Mouse (Mus musculus) liver, embryonic 15.5 days (tissue): Measurements from ENCODE around the gene Adamts17. TPM values are rescaled to one million over a fixed set of nuclear protein-coding genes. Genes with fewer than 3 reads are reported as not detected.

Experiments
- ATAC-seq: fragments of 200-750 bp; cut with Nextera tagmentation; 2 replicates; pipeline ENCODE4 v1.8.0; 2017; ENCODE audit warnings: moderate number of reproducible peaks, mild to moderate bottlenecking, moderate library complexity; ENCODE audit not compliant: insufficient read depth
- H3K27ac ChIP-seq: fragments of 300-500 bp; sonication (generic); replicated peaks from 2 replicates; pipeline ENCODE4 v1.5.1; 2015; ENCODE audit warnings: mild to moderate bottlenecking, inconsistent platforms
- H3K27me3 ChIP-seq: fragments of 300-500 bp; sonication (generic); 2 replicates; pipeline ENCODE4 v1.6.1; 2015; ENCODE audit warnings: mild to moderate bottlenecking, inconsistent platforms
- H3K36me3 ChIP-seq: fragments of 300-500 bp; sonication (generic); replicated peaks from 2 replicates; pipeline ENCODE4 v1.6.1; 2015; ENCODE audit warnings: moderate library complexity, mild to moderate bottlenecking, inconsistent platforms
- H3K4me1 ChIP-seq: fragments of 300-500 bp; sonication (generic); replicated peaks from 2 replicates; pipeline ENCODE4 v1.6.1; 2015; ENCODE audit warnings: inconsistent platforms
- H3K4me2 ChIP-seq: fragments of 300-500 bp; sonication (generic); 2 replicates; pipeline ENCODE4 v1.6.1; 2015; ENCODE audit warnings: moderate library complexity, mild to moderate bottlenecking, inconsistent platforms
- H3K4me3 ChIP-seq: fragments of 300-500 bp; sonication (generic); replicated peaks from 2 replicates; pipeline ENCODE4 v1.5.1; 2015; ENCODE audit warnings: mild to moderate bottlenecking, inconsistent platforms
- H3K9ac ChIP-seq: fragments of 300-500 bp; sonication (generic); 2 replicates; pipeline ENCODE4 v1.6.1; 2015; ENCODE audit warnings: moderate library complexity, mild to moderate bottlenecking, inconsistent platforms
- H3K9me3 ChIP-seq: fragments of 300-500 bp; sonication (generic); replicated peaks from 2 replicates; pipeline ENCODE4 v1.6.1; 2016; ENCODE audit warnings: inconsistent platforms
- WGBS: fragments of 180-500 bp; shearing (Covaris S2); methylation state at CpG from one replicate; pipeline ENCODE4 v1.1.7; 2015; ENCODE audit warnings: mixed read lengths; ENCODE audit not compliant: insufficient replicate concordance; 5-methylcytosine and 5-hydroxymethylcytosine counted together
- polyA plus RNA-seq: library from polyadenylated mRNA; unstranded; fragments of >200 nt; fragmentation: Nextera tagmentation; extraction: Ambion mirVana; gene quantifications from 2 replicates; pipeline ENCODE4 v1.2.1, GENCODE M21; 2015

The Adamts17 gene
- polyA plus RNA-seq, 1 experiment from 2014 or later = 0.12 TPM

- no peak overlapping the region for H3K4me3 ChIP-seq
- no peak overlapping the region for H3K9ac ChIP-seq
- no peaks in the 10 kb centered on the region for H3K9me3 ChIP-seq
- H3K36me3 ChIP-seq = no peaks in the 10 kb centered on the region
- no peaks in the 10 kb centered on the region for H3K4me1 ChIP-seq
- no peak for ATAC-seq
- no peaks in the 10 kb centered on the region for H3K27me3 ChIP-seq
- H3K4me2 ChIP-seq = no peak overlapping the region
- H3K27ac ChIP-seq = no peak overlapping the region
- 63% methylated on average over 2 of the region's 2 CpGs for WGBS
Observed at GRCm38 (mm10) chr7:66873235-66873634, 33.7 kb downstream of the Adamts17 start.

GRCm38 (mm10) chr7:66891431-66891830 is 51.9 kb downstream of the Adamts17 start:
- no peaks in the 10 kb centered on the region for H3K27me3 ChIP-seq
- no peak for ATAC-seq
- H3K9ac ChIP-seq = no peak overlapping the region
- H3K36me3 ChIP-seq = no peaks in the 10 kb centered on the region
- 61% methylated on average over 2 of the region's 2 CpGs for WGBS
- H3K4me1 ChIP-seq = no peaks in the 10 kb centered on the region
- H3K27ac ChIP-seq = no peak overlapping the region
- no peak overlapping the region for H3K4me2 ChIP-seq
- no peaks in the 10 kb centered on the region for H3K9me3 ChIP-seq
- no peak overlapping the region for H3K4me3 ChIP-seq

GRCm38 (mm10) chr7:66892096-66892495 is 52.6 kb downstream of the Adamts17 start:
- H3K4me2 ChIP-seq = no peak overlapping the region
- H3K27ac ChIP-seq = no peak overlapping the region
- no peak overlapping the region for H3K9ac ChIP-seq
- H3K27me3 ChIP-seq = no peaks in the 10 kb centered on the region
- 66% methylated on average over 4 of the region's 4 CpGs for WGBS
- no peaks in the 10 kb centered on the region for H3K4me1 ChIP-seq
- H3K36me3 ChIP-seq = no peaks in the 10 kb centered on the region
- H3K4me3 ChIP-seq = no peak overlapping the region
- no peaks in the 10 kb centered on the region for H3K9me3 ChIP-seq
- no peak for ATAC-seq

GRCm38 (mm10) chr7:66902376-66902775 is 62.8 kb downstream of the Adamts17 start:
- 69% methylated on average over 7 of the region's 7 CpGs for WGBS
- Histone ChIP-seq H3K9me3 (no peaks in the 10 kb centered on the region), H3K4me3 (no peak overlapping the region), H3K36me3 (no peaks in the 10 kb centered on the region), H3K4me2 (no peak overlapping the region), H3K27me3 (no peaks in the 10 kb centered on the region), H3K9ac (no peak overlapping the region), H3K27ac (no peak overlapping the region), H3K4me1 (no peaks in the 10 kb centered on the region)
- ATAC-seq = no peak

GRCm38 (mm10) chr7:66903014-66903413 is 63.5 kb downstream of the Adamts17 start:
- no peaks in the 10 kb centered on the region for H3K36me3 ChIP-seq
- H3K9me3 ChIP-seq = no peaks in the 10 kb centered on the region
- H3K4me3 ChIP-seq = no peak overlapping the region
- no peak for ATAC-seq
- H3K9ac ChIP-seq = no peak overlapping the region
- no peaks in the 10 kb centered on the region for H3K27me3 ChIP-seq
- H3K27ac ChIP-seq = no peak overlapping the region
- H3K4me1 ChIP-seq = no peaks in the 10 kb centered on the region
- 68% methylated on average over 5 of the region's 5 CpGs for WGBS
- no peak overlapping the region for H3K4me2 ChIP-seq

GRCm38 (mm10) chr7:66905941-66906340 is 66.4 kb downstream of the Adamts17 start:
- no peak overlapping the region for H3K9ac ChIP-seq
- no peak overlapping the region for H3K4me3 ChIP-seq
- no peaks in the 10 kb centered on the region for H3K36me3 ChIP-seq
- WGBS = 65% methylated on average over 4 of the region's 4 CpGs
- H3K27ac ChIP-seq = no peak overlapping the region
- no peaks in the 10 kb centered on the region for H3K9me3 ChIP-seq
- ATAC-seq = no peak
- H3K27me3 ChIP-seq = no peaks in the 10 kb centered on the region
- no peaks in the 10 kb centered on the region for H3K4me1 ChIP-seq
- no peak overlapping the region for H3K4me2 ChIP-seq

GRCm38 (mm10) chr7:66912866-66913265 is 73.3 kb downstream of the Adamts17 start:
- 27% methylated on average over 5 of the region's 5 CpGs for WGBS
- Histone ChIP-seq H3K27ac (no peak overlapping the region), H3K4me2 (no peak overlapping the region), H3K27me3 (no peaks in the 10 kb centered on the region), H3K4me1 (no peaks in the 10 kb centered on the region), H3K4me3 (no peak overlapping the region), H3K36me3 (no peaks in the 10 kb centered on the region), H3K9me3 (no peaks in the 10 kb centered on the region), H3K9ac (no peak overlapping the region)
- no peak for ATAC-seq

GRCm38 (mm10) chr7:66923595-66923994 is 84.1 kb downstream of the Adamts17 start:
- Histone ChIP-seq H3K4me3 (no peak overlapping the region), H3K27ac (no peak overlapping the region), H3K9me3 (no peaks in the 10 kb centered on the region), H3K36me3 (no peaks in the 10 kb centered on the region), H3K4me2 (no peak overlapping the region), H3K4me1 (no peaks in the 10 kb centered on the region), H3K27me3 (no peaks in the 10 kb centered on the region), H3K9ac (no peak overlapping the region)
- WGBS = 77% methylated on average over 3 of the region's 3 CpGs
- no peak for ATAC-seq

- no peaks in the 10 kb centered on the region for H3K27me3 ChIP-seq
- H3K9me3 ChIP-seq = no peaks in the 10 kb centered on the region
- H3K4me2 ChIP-seq = no peak overlapping the region
- no peak for ATAC-seq
- no peak overlapping the region for H3K4me3 ChIP-seq
- H3K9ac ChIP-seq = no peak overlapping the region
- 61% methylated on average over 1 of the region's 1 CpGs for WGBS
- H3K4me1 ChIP-seq = no peaks in the 10 kb centered on the region
- no peaks in the 10 kb centered on the region for H3K36me3 ChIP-seq
- H3K27ac ChIP-seq = no peak overlapping the region
Observed at GRCm38 (mm10) chr7:66924104-66924503, 84.6 kb downstream of the Adamts17 start.

- Histone ChIP-seq H3K9me3 (no peaks in the 10 kb centered on the region), H3K27ac (no peak overlapping the region), H3K4me3 (no peak overlapping the region), H3K9ac (no peak overlapping the region), H3K27me3 (no peaks in the 10 kb centered on the region), H3K4me2 (no peak overlapping the region), H3K36me3 (no peaks in the 10 kb centered on the region), H3K4me1 (no peaks in the 10 kb centered on the region)
- no peak for ATAC-seq
- WGBS = 20% methylated on average over 6 of the region's 6 CpGs
Observed at GRCm38 (mm10) chr7:66929263-66929662, 89.7 kb downstream of the Adamts17 start.

GRCm38 (mm10) chr7:66931291-66931690 is 91.8 kb downstream of the Adamts17 start:
- ATAC-seq = no peak
- Histone ChIP-seq H3K9ac (no peak overlapping the region), H3K36me3 (no peaks in the 10 kb centered on the region), H3K4me3 (no peak overlapping the region), H3K4me1 (no peaks in the 10 kb centered on the region), H3K27ac (no peak overlapping the region), H3K4me2 (no peak overlapping the region), H3K9me3 (no peaks in the 10 kb centered on the region), H3K27me3 (no peaks in the 10 kb centered on the region)
- 88% methylated on average over 1 of the region's 1 CpGs for WGBS

GRCm38 (mm10) chr7:66933251-66933650 is 93.7 kb downstream of the Adamts17 start:
- Histone ChIP-seq H3K4me3 (no peak overlapping the region), H3K27ac (no peak overlapping the region), H3K27me3 (no peaks in the 10 kb centered on the region), H3K36me3 (no peaks in the 10 kb centered on the region), H3K9me3 (no peaks in the 10 kb centered on the region), H3K4me1 (no peaks in the 10 kb centered on the region), H3K9ac (no peak overlapping the region), H3K4me2 (no peak overlapping the region)
- WGBS = 41% methylated on average over 4 of the region's 4 CpGs
- ATAC-seq = no peak
